Mouse (Mus musculus): ENCODE measurements around the gene Olfr1342. TPM values are rescaled to one million over a fixed set of nuclear protein-coding genes. Genes with fewer than 3 reads are reported as not detected.

Gene Olfr1342
- total RNA-seq (2021): not detected
- long read RNA-seq, experiment 1: 0 reads
- long read RNA-seq, experiment 2: 0 reads

- DNase-seq: no peak
Measured at GRCm38 (mm10) chr4:118692412-118692973, at the start of gene Olfr1342. TSS of gene Olfr1342 (minus strand) at chr4:118692756.

GRCm38 (mm10) chr4:118741881-118742280, 49.3 kb upstream of the Olfr1342 start:
- DNase-seq: no peak

- no peak for DNase-seq
Measured at GRCm38 (mm10) chr4:118740988-118741698, 48.6 kb upstream of the Olfr1342 start.

GRCm38 (mm10) chr4:118739574-118739973, 47.0 kb upstream of the Olfr1342 start:
- no peak for DNase-seq

- DNase-seq: no peak
Measured at GRCm38 (mm10) chr4:118731875-118732274, 39.3 kb upstream of the Olfr1342 start, which contains the start of gene Olfr1339. TSS of gene Olfr1339 (plus strand) at chr4:118732175.

- peak; percentile 25 for DNase-seq
Measured at GRCm38 (mm10) chr4:118721742-118722483, 29.4 kb upstream of the Olfr1342 start.

- DNase-seq: no peak
Measured at GRCm38 (mm10) chr4:118719838-118720237, 27.3 kb upstream of the Olfr1342 start, which contains the start of gene Olfr1340. TSS of gene Olfr1340 (plus strand) at chr4:118720138.

- no peak for DNase-seq
Measured at GRCm38 (mm10) chr4:118711656-118712055, 19.1 kb upstream of the Olfr1342 start.

- DNase-seq: no peak
Measured at GRCm38 (mm10) chr4:118708086-118708485, 15.5 kb upstream of the Olfr1342 start.

- DNase-seq: no peak
Measured at GRCm38 (mm10) chr4:118703223-118703622, 10.7 kb upstream of the Olfr1342 start, which contains the start of gene Olfr1341. TSS of gene Olfr1341 (plus strand) at chr4:118703523.

- DNase-seq: no peak
Measured at GRCm38 (mm10) chr4:118693812-118694211, 1.3 kb upstream of the Olfr1342 start.

GRCm38 (mm10) chr4:118687086-118687485, 5.5 kb downstream of the Olfr1342 start:
- no peak for DNase-seq

GRCm38 (mm10) chr4:118658652-118659051, 33.9 kb downstream of the Olfr1342 start, which contains the start of gene Olfr62:
TSS of gene Olfr62 (plus strand) at chr4:118658952.
- no peak for DNase-seq

- DNase-seq: peak; percentile 42
Measured at GRCm38 (mm10) chr4:118645234-118645633, 47.3 kb downstream of the Olfr1342 start.

GRCm38 (mm10) chr4:118642346-118643190, 50.0 kb downstream of the Olfr1342 start:
- no peak for DNase-seq

Other genes starting within 250 kb of the Olfr1342 start
- under 1 TPM in 1 of 2 experiments, not detected in 1; 0.09 TPM for gene Mpl, start 235.2 kb downstream of the Olfr1342 start, total RNA-seq (2021)
- gene Tie1, start 202.7 kb downstream of the Olfr1342 start, total RNA-seq (2021): 10 to 100 TPM; 37.6 to 38.5 TPM
- not detected for gene 2610528J11Rik, start 165.8 kb downstream of the Olfr1342 start, total RNA-seq (2021)
- under 1 TPM; 0.14 to 0.23 TPM for gene Tmem125, start 148.7 kb downstream of the Olfr1342 start, total RNA-seq (2021)
- not detected for gene Cfap57, start 72.0 kb downstream of the Olfr1342 start, total RNA-seq (2021)
- gene Ebna1bp2, start 72.0 kb downstream of the Olfr1342 start, total RNA-seq (2021): 10 to 100 TPM; 43.3 to 47.1 TPM
- not detected for gene Olfr62, start 33.8 kb downstream of the Olfr1342 start, total RNA-seq (2021)
- gene Olfr1341, start 10.8 kb upstream of the Olfr1342 start, total RNA-seq (2021): not detected
- gene Olfr1340, start 27.4 kb upstream of the Olfr1342 start, total RNA-seq (2021): not detected
- gene Olfr1339, start 39.4 kb upstream of the Olfr1342 start, total RNA-seq (2021): not detected
- gene Olfr1338, start 66.0 kb upstream of the Olfr1342 start, total RNA-seq (2021): not detected
- gene Olfr1337, start 89.8 kb upstream of the Olfr1342 start, total RNA-seq (2021): not detected
- gene Olfr1335, start 117.2 kb upstream of the Olfr1342 start, total RNA-seq (2021): not detected
- gene Olfr1333, start 143.5 kb upstream of the Olfr1342 start, total RNA-seq (2021): not detected
- gene Olfr1331, start 171.9 kb upstream of the Olfr1342 start, total RNA-seq (2021): not detected
- not detected for gene Olfr1330, start 195.8 kb upstream of the Olfr1342 start, total RNA-seq (2021)
- gene Olfr1329, start 224.7 kb upstream of the Olfr1342 start, total RNA-seq (2021): not detected
- gene Olfr1328, start 245.9 kb upstream of the Olfr1342 start, total RNA-seq (2021): not detected

Data from gastrocnemius, postnatal 10 days (tissue).